8 mouse cellular contexts compared by ENCODE assay signal in the genomic region with DNA sequence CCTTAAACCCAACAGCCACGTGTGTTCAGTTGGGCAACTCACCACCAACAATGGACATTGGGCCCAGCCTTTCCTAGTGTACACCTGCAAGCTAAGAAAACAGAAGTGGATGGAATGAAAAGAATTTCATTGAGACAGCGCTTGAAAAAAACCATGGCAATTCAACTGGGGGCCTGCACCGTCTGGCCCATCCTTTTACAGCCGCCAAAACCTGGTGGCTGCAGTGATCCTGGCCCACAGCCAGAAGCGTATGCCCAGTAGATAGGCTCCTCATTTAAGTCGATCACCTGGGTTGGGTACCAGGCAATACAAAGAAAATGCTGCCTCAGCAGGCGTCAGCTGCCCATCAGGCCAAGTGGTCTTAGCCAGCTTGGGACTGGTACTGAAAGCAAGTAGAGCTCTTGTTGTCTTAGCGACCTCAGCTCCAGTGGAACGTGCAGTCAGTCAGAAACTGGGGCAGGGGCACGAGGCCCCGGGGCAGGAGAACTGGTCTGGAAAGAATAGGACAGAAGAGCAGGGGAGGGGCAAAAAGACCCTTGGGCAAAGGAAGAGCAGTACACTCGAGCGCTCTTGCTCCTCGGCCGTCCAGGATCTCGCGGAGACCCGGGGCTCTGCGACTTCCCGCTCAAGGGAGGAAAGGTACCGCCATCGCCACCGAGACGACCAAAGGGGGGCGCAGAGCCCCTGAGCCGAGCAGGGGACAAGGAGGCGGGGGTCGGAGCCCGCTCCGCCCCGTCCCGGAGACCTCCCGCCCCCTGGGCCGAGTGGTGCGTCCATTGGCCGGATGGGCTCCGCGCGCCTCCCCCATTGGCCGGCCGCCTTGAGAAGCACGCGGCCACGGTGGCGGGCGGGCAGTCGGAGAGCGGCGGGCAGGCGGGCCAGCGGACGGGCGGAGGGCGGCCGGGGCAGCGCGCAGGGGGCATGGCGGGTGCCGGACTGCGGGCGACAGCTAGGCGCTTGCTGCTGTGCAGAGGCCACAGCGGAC. TPM values are rescaled to one million over a fixed set of nuclear protein-coding genes. Genes with fewer than 3 reads are reported as not detected.
A peak's percentile ranks its signal among the peaks of the same experiment; 100 is the strongest.
DNase-seq lines count a peak whose midpoint lies in the region; ATAC-seq and TF ChIP-seq lines count a peak whose summit lies in the region.

A gene (plus strand): TSS at position 818 of the 985 bp plus-strand sequence.

- 0 out of 2 replicates have a peak, but pooled peaks cover under 1% of the 10 kb centered on the region for H3K36me3 ChIP-seq in ES-Bruce4 (ENCODE audit: control insufficient read depth, insufficient read depth, low read length, poor library complexity, severe bottlenecking)
- peaks cover 16% of the 10 kb centered on the region for H3K36me3 ChIP-seq in forebrain, embryonic 13.5 days (ENCODE audit: poor library complexity, severe bottlenecking)

- peak within 1 kb of the TSS; percentile 83 for H3K4me2 ChIP-seq in forebrain, embryonic 13.5 days

- no peaks in the 10 kb centered on the region for H3K27me3 ChIP-seq in ES-Bruce4 (ENCODE audit: control insufficient read depth, insufficient read depth, low read length, poor library complexity, severe bottlenecking)
- no peaks in the 10 kb centered on the region for H3K27me3 ChIP-seq in forebrain, embryonic 13.5 days

- no peaks in the 10 kb centered on the region for H3K9me3 ChIP-seq in ES-Bruce4 (replicated peaks; ENCODE audit: control insufficient read depth, insufficient read depth, low read length, poor library complexity, severe bottlenecking)
- H3K9me3 ChIP-seq in forebrain, embryonic 13.5 days (replicated peaks): no peaks in the 10 kb centered on the region

- intact Hi-C loops in heart, postnatal 14 days (cut with DNase I): loop anchor here (2.0 kb wide), 1 partner anchor 64 kb away; no protein-coding TSS in a partner anchor

- no peak for TF ChIP-seq CTCF in ES-Bruce4 (IDR thresholded peaks at IDR 0.05; ENCODE audit: low read depth, low read length)
- peak; percentile 19; the same call in 1 of the 2 replicates for TF ChIP-seq CTCF in brain, embryonic 14.5 days (IDR thresholded peaks at IDR 0.05; ENCODE audit: borderline replicate concordance, extremely low read depth, insufficient read depth, insufficient read length)

- peak within 1 kb of the TSS; percentile 97 for H3K4me3 ChIP-seq in ES-Bruce4 (ENCODE audit: low read depth, low read length)
- peak within 1 kb of the TSS; percentile 87 for H3K4me3 ChIP-seq in forebrain, embryonic 13.5 days

- no peak for TF ChIP-seq EP300 in ES-Bruce4 (IDR thresholded peaks at IDR 0.05; ENCODE audit: insufficient read depth, low read depth, low read length)

- DNase-seq in brain, embryonic 14.5 days (ENCODE audit: low read depth): peak; percentile 97
- peak; percentile 93 to 94 for DNase-seq in heart, postnatal 14 days
- peak; percentile 77 for DNase-seq in layer of hippocampus, adult 9-11 months
- peak; percentile 90 for DNase-seq in lung, postnatal 25 days (ENCODE audit: low spot score)
- peak; percentile 97 for DNase-seq in retina, embryonic 14.5 days (ENCODE audit: low spot score)
- peak; percentile 71 for DNase-seq in urinary bladder, adult 18-20 months (ENCODE audit: low spot score in 2 of 2)

- no peaks in the 10 kb centered on the region for H3K4me1 ChIP-seq in ES-Bruce4 (ENCODE audit: control insufficient read depth, insufficient read depth, low read length)
- peaks cover 67% of the 10 kb centered on the region for H3K4me1 ChIP-seq in forebrain, embryonic 13.5 days

- peak; percentile 69 for ATAC-seq in forebrain, embryonic 13.5 days

- 5% methylated on average over 34 of the region's 63 CpGs for WGBS in forebrain, embryonic 13.5 days

- no peak for TF ChIP-seq POLR2A in ES-Bruce4 (IDR thresholded peaks at IDR 0.05; ENCODE audit: insufficient read depth, low read length)
- peak; percentile 94 for TF ChIP-seq POLR2A in brain, embryonic 14.5 days (IDR thresholded peaks at IDR 0.05; ENCODE audit: borderline replicate concordance, extremely low read depth, insufficient read depth, insufficient read length, poor library complexity, severe bottlenecking)

- peak within 1 kb of the TSS; percentile 33 for H3K27ac ChIP-seq in ES-Bruce4 (ENCODE audit: insufficient read depth, low read length)
- H3K27ac ChIP-seq in forebrain, embryonic 13.5 days: peak within 1 kb of the TSS; percentile 90

- H3K9ac ChIP-seq in ES-Bruce4 (ENCODE audit: low read depth, poor library complexity, severe bottlenecking): peak within 1 kb of the TSS; percentile 80
- H3K9ac ChIP-seq in forebrain, embryonic 13.5 days: peak within 1 kb of the TSS; percentile 93

RNA-seq across cellular contexts. Expression of the gene that starts here (rescaled TPM):
- 141 and 173 TPM in 2 replicates for polyA plus RNA-seq in ES-Bruce4 (2011; ENCODE audit: insufficient read depth, insufficient read length, low read depth, missing spikeins)
- polyA plus RNA-seq in brain, embryonic 14.5 days (2012; rRNA removed): 369 and 407 TPM in 2 replicates
- 306 and 325 TPM in 2 replicates for polyA plus RNA-seq in forebrain, embryonic 13.5 days (2015; fragmentation: Nextera tagmentation; extraction: Ambion mirVana)
- total RNA-seq in heart, postnatal 14 days (2021): 10 to 100 TPM; 23.5 to 28.2 TPM

Comparison
In these comparisons a context has a peak if more than half of its experiments do, and no peak if none do; other contexts are left out.
1. Peak in every context shown above with its lines: DNase-seq, ATAC-seq, H3K4me3 ChIP-seq and H3K27ac ChIP-seq.